Mouse (Mus musculus): Measurements from ENCODE around the gene Tmem80. TPM values are rescaled to one million over a fixed set of nuclear protein-coding genes. Genes with fewer than 3 reads are reported as not detected.

The Tmem80 gene
- total and polyA plus RNA-seq, 3 experiments: 7.4 to 9.9 (median 8.3) TPM

- in situ Hi-C loops (cut with MboI; ENCODE audit: low pct_ligation_motif_present, low pct_unique_long_range_greater_than_20kb, low sequenced_read_pairs): no loop called here
Observed at GRCm38 (mm10) chr7:141304537-141304936, 23.0 kb upstream of the Tmem80 start.

GRCm38 (mm10) chr7:141314416-141314815 lies 13.1 kb upstream of the Tmem80 start:
- Histone ChIP-seq H3K4me2 (ENCODE audit: insufficient read depth, low read depth, poor library complexity, severe bottlenecking) (no peak overlapping the region), H3K36me3 (replicated peaks in 1 of 2; ENCODE audit: control insufficient read depth in 1 of 2, insufficient read depth in 1 of 2, low read length in 1 of 2) (peaks cover 62 to 91% of the 10 kb centered on the region in 2 experiments), H3K9me3 (replicated peaks; ENCODE audit: low read length) (no peaks in the 10 kb centered on the region), H3K4me3 (replicated peaks in 1 of 3; ENCODE audit: low read depth in 2 of 3, low read length in 2 of 3, poor library complexity in 1 of 3) (no peak overlapping the region), H3K9ac (ENCODE audit: insufficient read depth, low read depth) (no peak overlapping the region), H3K79me2 (replicated peaks; ENCODE audit: control insufficient read depth, extremely low read depth, insufficient read depth, poor library complexity, severe bottlenecking) (no peaks in the 10 kb centered on the region), H3K27me3 (replicated peaks) (no peaks in the 10 kb centered on the region), H3K27ac (ENCODE audit: insufficient read depth, low read depth) (no peak overlapping the region), H3K4me1 (ENCODE audit: control insufficient read depth in 1 of 2, insufficient read depth in 2 of 2) (peaks cover 2 to 3% of the 10 kb centered on the region in 2 experiments; a peak in 2 of 4 replicates)
- in situ Hi-C loops (cut with MboI; ENCODE audit: low pct_ligation_motif_present, low pct_unique_long_range_greater_than_20kb, low sequenced_read_pairs): no loop called here
- dilution Hi-C loops (cut with MboI; ENCODE audit: extremely low pct_ligation_motif_present, extremely low pct_unique_long_range_greater_than_20kb, low sequenced_read_pairs): no loop called here
- TF ChIP-seq MYC (IDR thresholded peaks at IDR 0.05; ENCODE audit: low read depth, low read length): no peak
- no peak for TF ChIP-seq RAD21 (IDR thresholded peaks at IDR 0.05; ENCODE audit: low read depth, low read length)
- no peak for TF ChIP-seq MAFK (IDR thresholded peaks at IDR 0.05; ENCODE audit: insufficient replicate concordance, low read length)
- no peak for TF ChIP-seq JUND (conservative IDR thresholded peaks at IDR 0.05; ENCODE audit: low read depth, low read length)
- no peak for TF ChIP-seq BHLHE40 (IDR thresholded peaks at IDR 0.05; ENCODE audit: low read depth, low read length)
- no peak for TF ChIP-seq ZNF384 (IDR thresholded peaks at IDR 0.05; ENCODE audit: low read depth, low read length)
- no peak for TF ChIP-seq MEF2A (IDR thresholded peaks at IDR 0.05; ENCODE audit: borderline replicate concordance, low read depth, low read length)
- TF ChIP-seq MAZ (IDR thresholded peaks at IDR 0.05; ENCODE audit: low read depth, low read length): no peak
- TF ChIP-seq SIN3A (IDR thresholded peaks at IDR 0.05; ENCODE audit: low read length): no peak
- TF ChIP-seq NELFE (IDR thresholded peaks at IDR 0.05; ENCODE audit: low read depth, low read length): no peak
- no peak for TF ChIP-seq TCF12 (IDR thresholded peaks at IDR 0.05; ENCODE audit: low read depth, low read length)
- TF ChIP-seq HCFC1 (IDR thresholded peaks at IDR 0.05; ENCODE audit: low read depth, low read length): no peak
- no peak for TF ChIP-seq E2F4 (IDR thresholded peaks at IDR 0.05; ENCODE audit: insufficient replicate concordance, low read depth, low read length)
- DNase-seq (ENCODE audit: extremely low read depth): no peak

More at GRCm38 (mm10) chr7:141304537-141304936, 23.0 kb upstream of the Tmem80 start:
- no peak for TF ChIP-seq RCOR1 (conservative IDR thresholded peaks at IDR 0.05; ENCODE audit: low read depth, low read length)
- no peak for TF ChIP-seq CHD1 (IDR thresholded peaks at IDR 0.05; ENCODE audit: low read depth, low read length)
- no peak for TF ChIP-seq PAX5 (IDR thresholded peaks at IDR 0.05; ENCODE audit: low read length)
- H3K27ac ChIP-seq (ENCODE audit: insufficient read depth, low read depth): no peak overlapping the region
- no peaks in the 10 kb centered on the region for H3K27me3 ChIP-seq (replicated peaks)
- H3K4me1 ChIP-seq (ENCODE audit: control insufficient read depth in 1 of 2, insufficient read depth in 2 of 2): peaks cover 0 to 23% of the 10 kb centered on the region in 2 experiments; a peak in 1 of 4 replicates
- no peak overlapping the region for H3K9ac ChIP-seq (ENCODE audit: insufficient read depth, low read depth)
- no peaks in the 10 kb centered on the region for H3K9me3 ChIP-seq (replicated peaks; ENCODE audit: low read length)
- peaks cover 70 to 93% of the 10 kb centered on the region in 2 experiments for H3K36me3 ChIP-seq (replicated peaks in 1 of 2; ENCODE audit: control insufficient read depth in 1 of 2, insufficient read depth in 1 of 2, low read length in 1 of 2)
- H3K4me2 ChIP-seq (ENCODE audit: insufficient read depth, low read depth, poor library complexity, severe bottlenecking): no peak overlapping the region
- dilution Hi-C loops (cut with MboI; ENCODE audit: extremely low pct_ligation_motif_present, extremely low pct_unique_long_range_greater_than_20kb, low sequenced_read_pairs): no loop called here
- H3K4me3 ChIP-seq (replicated peaks in 1 of 3; ENCODE audit: low read depth in 2 of 3, low read length in 2 of 3, poor library complexity in 1 of 3): no peak overlapping the region
- DNase-seq (ENCODE audit: extremely low read depth): no peak
- H3K79me2 ChIP-seq (replicated peaks; ENCODE audit: control insufficient read depth, extremely low read depth, insufficient read depth, poor library complexity, severe bottlenecking): no peaks in the 10 kb centered on the region

Data from CH12.LX (cell line).